Mouse (Mus musculus) liver, embryonic 15.5 days (tissue): ENCODE measurements at regions not wholly inside any gene's neighbourhood (a gene's known extent, or its start where the extent isn't known, plus 50 kb on each side); places are given as distances from the start of the nearest gene placed in this dataset.
"Not testable (repeated sequence)": the region's sequence is repeated elsewhere in the genome, so short reads cannot be mapped to it uniquely, and the experiment has no call there.

Source experiments
- ATAC-seq: fragments of 200-750 bp; cut with Nextera tagmentation; 2 replicates; pipeline ENCODE4 v1.8.0; 2017; ENCODE audit warnings: moderate number of reproducible peaks, mild to moderate bottlenecking, moderate library complexity; ENCODE audit not compliant: insufficient read depth
- H3K27ac ChIP-seq: fragments of 300-500 bp; sonication (generic); replicated peaks from 2 replicates; pipeline ENCODE4 v1.5.1; 2015; ENCODE audit warnings: mild to moderate bottlenecking, inconsistent platforms
- H3K27me3 ChIP-seq: fragments of 300-500 bp; sonication (generic); 2 replicates; pipeline ENCODE4 v1.6.1; 2015; ENCODE audit warnings: mild to moderate bottlenecking, inconsistent platforms
- H3K36me3 ChIP-seq: fragments of 300-500 bp; sonication (generic); replicated peaks from 2 replicates; pipeline ENCODE4 v1.6.1; 2015; ENCODE audit warnings: moderate library complexity, mild to moderate bottlenecking, inconsistent platforms
- H3K4me1 ChIP-seq: fragments of 300-500 bp; sonication (generic); replicated peaks from 2 replicates; pipeline ENCODE4 v1.6.1; 2015; ENCODE audit warnings: inconsistent platforms
- H3K4me2 ChIP-seq: fragments of 300-500 bp; sonication (generic); 2 replicates; pipeline ENCODE4 v1.6.1; 2015; ENCODE audit warnings: moderate library complexity, mild to moderate bottlenecking, inconsistent platforms
- H3K4me3 ChIP-seq: fragments of 300-500 bp; sonication (generic); replicated peaks from 2 replicates; pipeline ENCODE4 v1.5.1; 2015; ENCODE audit warnings: mild to moderate bottlenecking, inconsistent platforms
- H3K9ac ChIP-seq: fragments of 300-500 bp; sonication (generic); 2 replicates; pipeline ENCODE4 v1.6.1; 2015; ENCODE audit warnings: moderate library complexity, mild to moderate bottlenecking, inconsistent platforms
- H3K9me3 ChIP-seq: fragments of 300-500 bp; sonication (generic); replicated peaks from 2 replicates; pipeline ENCODE4 v1.6.1; 2016; ENCODE audit warnings: inconsistent platforms
- WGBS: fragments of 180-500 bp; shearing (Covaris S2); methylation state at CpG from one replicate; pipeline ENCODE4 v1.1.7; 2015; ENCODE audit warnings: mixed read lengths; ENCODE audit not compliant: insufficient replicate concordance; 5-methylcytosine and 5-hydroxymethylcytosine counted together

- Histone ChIP-seq H3K4me1 (no peaks in the 10 kb centered on the region), H3K27ac (no peak overlapping the region), H3K27me3 (no peaks in the 10 kb centered on the region), H3K4me3 (no peak overlapping the region), H3K36me3 (no peaks in the 10 kb centered on the region), H3K4me2 (no peak overlapping the region), H3K9me3 (no peaks in the 10 kb centered on the region), H3K9ac (no peak overlapping the region)
- ATAC-seq, result no peak
- WGBS, result 36% methylated on average over 6 of the region's 6 CpGs
Measured at GRCm38 (mm10) chr13:6836351-6837074, 187.9 kb upstream of the Pfkp start.

- no peaks in the 10 kb centered on the region for H3K27me3 ChIP-seq
- no peak overlapping the region for H3K9ac ChIP-seq
- H3K4me1 ChIP-seq, result no peaks in the 10 kb centered on the region
- H3K27ac ChIP-seq, result no peak overlapping the region
- WGBS, result 72% methylated on average over 1 of the region's 1 CpGs
- no peak overlapping the region for H3K4me3 ChIP-seq
- ATAC-seq, result no peak
- no peak overlapping the region for H3K4me2 ChIP-seq
- H3K9me3 ChIP-seq, result no peaks in the 10 kb centered on the region
- H3K36me3 ChIP-seq, result no peaks in the 10 kb centered on the region
Measured at GRCm38 (mm10) chr13:6829882-6830281, 181.3 kb upstream of the Pfkp start.

DNA sequence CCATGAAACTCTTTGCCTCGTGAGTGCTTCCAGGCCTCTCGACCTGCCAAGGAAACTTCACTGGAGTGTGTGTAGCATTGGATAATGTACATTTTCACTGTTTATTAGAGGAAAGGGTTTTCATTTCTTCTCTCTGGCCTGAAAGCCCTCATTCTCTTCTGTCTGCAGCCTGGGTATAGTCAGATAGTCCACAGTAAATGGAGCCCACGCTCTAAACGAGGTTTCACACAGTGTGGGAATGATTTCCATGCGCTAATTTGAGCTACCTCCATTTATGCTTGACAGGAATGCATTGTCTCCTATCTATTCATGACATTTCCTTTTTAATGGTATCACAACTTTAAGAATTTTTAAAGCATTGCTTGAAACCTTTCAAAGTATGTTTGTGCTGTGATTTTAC, 180.8 kb upstream of the Pfkp start:
- Histone ChIP-seq H3K4me3 (no peak overlapping the region), H3K4me1 (no peaks in the 10 kb centered on the region), H3K27ac (no peak overlapping the region), H3K9me3 (no peaks in the 10 kb centered on the region), H3K27me3 (no peaks in the 10 kb centered on the region), H3K36me3 (no peaks in the 10 kb centered on the region), H3K4me2 (no peak overlapping the region), H3K9ac (no peak overlapping the region)
- 55% methylated on average over 5 of the region's 5 CpGs for WGBS
- ATAC-seq, result no peak

DNA sequence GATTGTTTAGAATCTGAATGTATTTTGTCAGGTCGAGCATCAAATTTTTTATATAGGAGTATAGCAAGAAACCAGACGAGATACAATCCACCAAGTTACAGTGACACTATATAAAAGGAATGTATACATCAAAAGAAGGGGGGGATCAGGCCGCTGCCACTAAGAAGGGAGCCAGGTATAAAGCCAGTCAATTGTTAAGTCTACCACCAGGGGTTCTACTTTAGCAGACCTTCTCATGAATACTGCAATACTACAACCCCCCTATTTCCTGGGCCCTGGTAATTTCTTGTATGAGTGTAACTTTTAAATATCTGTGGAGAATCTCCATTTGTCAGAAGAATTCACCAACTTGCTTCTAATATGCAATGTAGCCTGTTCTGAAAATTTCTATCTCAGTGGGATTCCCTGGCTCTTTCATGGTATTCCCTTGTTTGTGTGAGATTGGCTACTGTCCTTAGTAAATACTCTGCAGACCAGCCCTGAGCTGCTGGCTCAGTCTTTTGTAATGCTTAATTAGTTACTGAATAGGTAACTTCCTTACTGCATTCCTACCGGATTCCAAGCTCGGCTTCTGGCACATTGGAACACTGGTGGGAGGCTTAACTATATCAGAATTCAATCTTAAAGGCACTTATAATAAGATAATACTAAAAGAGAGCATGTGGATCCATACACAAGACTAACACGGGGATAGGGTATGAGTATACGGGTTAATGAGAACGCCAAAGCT, 180.2 kb upstream of the Pfkp start:
- ATAC-seq, H3K36me3 ChIP-seq, H3K27ac ChIP-seq, H3K9me3 ChIP-seq, H3K4me1 ChIP-seq, H3K9ac ChIP-seq, H3K27me3 ChIP-seq, H3K4me2 ChIP-seq, H3K4me3 ChIP-seq: not testable (repeated sequence)
- 56% methylated on average over 8 of the region's 8 CpGs for WGBS

GRCm38 (mm10) chr13:6802243-6803157, 153.9 kb upstream of the Pfkp start:
- no peaks in the 10 kb centered on the region for H3K27me3 ChIP-seq
- no peak overlapping the region for H3K4me2 ChIP-seq
- H3K4me1 ChIP-seq, result no peaks in the 10 kb centered on the region
- no peak overlapping the region for H3K9ac ChIP-seq
- no peaks in the 10 kb centered on the region; the same call in 1 of the 2 replicates for H3K9me3 ChIP-seq
- WGBS, result 49% methylated on average over 5 of the region's 5 CpGs
- no peaks in the 10 kb centered on the region for H3K36me3 ChIP-seq
- no peak overlapping the region for H3K27ac ChIP-seq
- no peak for ATAC-seq
- H3K4me3 ChIP-seq, result no peak overlapping the region

GRCm38 (mm10) chr13:6767936-6768588, 119.5 kb upstream of the Pfkp start:
- H3K9ac ChIP-seq, result no peak overlapping the region
- H3K27me3 ChIP-seq, result no peaks in the 10 kb centered on the region
- no peaks in the 10 kb centered on the region for H3K36me3 ChIP-seq
- WGBS, result 72% methylated on average over 6 of the region's 6 CpGs
- H3K9me3 ChIP-seq, result no peaks in the 10 kb centered on the region
- no peaks in the 10 kb centered on the region for H3K4me1 ChIP-seq
- H3K4me3 ChIP-seq, result no peak overlapping the region
- no peak for ATAC-seq
- no peak overlapping the region for H3K27ac ChIP-seq
- H3K4me2 ChIP-seq, result no peak overlapping the region

GRCm38 (mm10) chr13:6757151-6757550, 108.6 kb upstream of the Pfkp start:
- Histone ChIP-seq H3K4me2 (no peak overlapping the region), H3K36me3 (no peaks in the 10 kb centered on the region), H3K27ac (no peak overlapping the region), H3K27me3 (no peaks in the 10 kb centered on the region), H3K9me3 (no peaks in the 10 kb centered on the region), H3K4me1 (no peaks in the 10 kb centered on the region), H3K9ac (no peak overlapping the region), H3K4me3 (no peak overlapping the region)
- WGBS, result 58% methylated on average over 1 of the region's 1 CpGs
- no peak for ATAC-seq

DNA sequence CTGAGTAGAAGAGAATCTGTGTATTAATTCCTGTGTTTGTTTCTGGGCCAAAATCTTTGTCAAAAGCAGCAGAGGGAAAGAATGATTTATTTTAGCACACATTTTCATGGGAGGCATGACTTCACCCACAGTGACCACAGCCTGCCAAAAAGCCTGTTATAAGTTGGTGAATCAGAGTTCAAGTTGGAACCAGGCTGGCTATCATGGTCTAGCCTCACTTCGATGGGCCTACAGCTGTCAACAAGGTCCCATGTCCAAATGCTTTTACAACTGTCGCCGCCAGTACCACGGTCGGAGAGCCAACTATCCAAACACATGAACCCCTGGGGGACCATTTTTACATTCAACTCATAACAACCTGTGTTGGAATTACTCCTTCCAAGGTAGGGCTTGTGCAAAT, 103.0 kb upstream of the Pfkp start:
- no peak for ATAC-seq

GRCm38 (mm10) chr13:6751149-6751548, 102.6 kb upstream of the Pfkp start:
- Histone ChIP-seq H3K27me3 (no peaks in the 10 kb centered on the region), H3K9me3 (no peaks in the 10 kb centered on the region), H3K9ac (no peak overlapping the region), H3K36me3 (no peaks in the 10 kb centered on the region), H3K4me2 (no peak overlapping the region), H3K27ac (no peak overlapping the region), H3K4me1 (no peaks in the 10 kb centered on the region), H3K4me3 (no peak overlapping the region)
- 57% methylated on average over 1 of the region's 1 CpGs for WGBS
- ATAC-seq, result no peak

More for the DNA sequence above, 103.0 kb upstream of the Pfkp start:
- Histone ChIP-seq H3K4me3 (no peak overlapping the region), H3K27ac (no peak overlapping the region), H3K36me3 (no peaks in the 10 kb centered on the region), H3K9me3 (no peaks in the 10 kb centered on the region), H3K27me3 (no peaks in the 10 kb centered on the region), H3K4me1 (no peaks in the 10 kb centered on the region), H3K9ac (no peak overlapping the region), H3K4me2 (no peak overlapping the region)
- WGBS, result 71% methylated on average over 5 of the region's 5 CpGs

DNA sequence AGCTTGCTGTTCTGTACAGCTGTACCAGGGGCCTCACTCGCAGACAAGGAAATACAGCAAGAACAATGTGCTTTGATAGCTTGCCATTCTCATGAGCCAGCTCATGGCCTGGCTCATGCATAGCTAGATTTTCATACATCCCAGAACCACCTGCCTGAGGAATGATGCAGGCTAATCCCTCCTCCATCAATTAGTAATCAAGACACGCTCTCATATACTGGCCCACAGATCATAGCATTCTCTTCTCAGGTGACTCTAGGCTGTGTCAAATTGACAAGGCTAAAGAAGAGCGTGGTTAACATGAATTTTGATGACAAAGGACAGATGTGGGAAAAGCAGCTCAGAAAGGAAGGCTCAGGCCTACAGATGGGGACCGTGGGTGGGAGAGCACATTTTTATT, 93.3 kb upstream of the Pfkp start:
- Histone ChIP-seq H3K4me3 (no peak overlapping the region), H3K9ac (no peak overlapping the region), H3K4me1 (no peaks in the 10 kb centered on the region), H3K27ac (no peak overlapping the region), H3K4me2 (no peak overlapping the region), H3K36me3 (no peaks in the 10 kb centered on the region), H3K9me3 (no peaks in the 10 kb centered on the region), H3K27me3 (no peaks in the 10 kb centered on the region)
- no peak for ATAC-seq
- WGBS, result 60% methylated on average over 4 of the region's 4 CpGs
